Mouse (Mus musculus) lung, adult 10 weeks (tissue): ENCODE data around the gene Zfy2. TPM values are rescaled to one million over a fixed set of nuclear protein-coding genes. Genes with fewer than 3 reads are reported as not detected.

ENCODE experiments used
- polyA plus RNA-seq: library from polyadenylated mRNA; stranded (reverse); fragments of 350-450 nt; fragmentation: Illumina TruSeq; extraction: RNeasy Lipid Tissue Mini Kit (QIAGEN cat#74804); gene quantifications from one replicate; pipeline ENCODE4 v1.2.3, GENCODE M21; 2014; ENCODE audit warnings: low read depth, low replicate concordance; ENCODE audit not compliant: insufficient read depth

Gene Zfy2
- polyA plus RNA-seq = not detected

DNA sequence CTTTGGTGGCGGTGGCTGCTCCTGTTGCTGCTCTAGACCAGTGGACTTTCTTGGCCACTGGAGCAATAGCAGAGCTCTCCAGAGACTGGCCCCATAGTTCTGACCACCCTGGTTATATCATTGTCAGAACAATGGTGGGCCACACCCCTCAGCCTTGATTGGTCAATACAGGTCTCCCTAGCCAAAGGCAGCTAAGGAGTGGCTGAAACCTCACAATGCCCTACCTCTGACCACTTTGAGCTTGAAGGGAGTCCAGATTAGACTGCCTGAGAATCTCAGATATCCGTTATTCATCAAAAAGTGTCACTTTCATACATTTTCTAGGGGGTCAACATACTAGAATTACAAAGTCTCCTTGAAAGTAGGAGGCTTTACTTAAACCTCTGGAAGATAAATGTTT lies at the start of gene Zfy2:
TSS of gene Zfy2 (minus strand) at position 101 of the 400 bp plus-strand sequence.

